Mouse (Mus musculus) spleen, postnatal 36 days (tissue): Measurements from ENCODE around the gene Meox1.

Source experiments
- DNase-seq, 2 experiments: peaks; one replicate each; pipeline ENCODE4 v3.0.0; 2022; ENCODE audit warnings: low spot score in 2 of 2, mixed read lengths in 1 of 2

The Meox1 gene

DNA sequence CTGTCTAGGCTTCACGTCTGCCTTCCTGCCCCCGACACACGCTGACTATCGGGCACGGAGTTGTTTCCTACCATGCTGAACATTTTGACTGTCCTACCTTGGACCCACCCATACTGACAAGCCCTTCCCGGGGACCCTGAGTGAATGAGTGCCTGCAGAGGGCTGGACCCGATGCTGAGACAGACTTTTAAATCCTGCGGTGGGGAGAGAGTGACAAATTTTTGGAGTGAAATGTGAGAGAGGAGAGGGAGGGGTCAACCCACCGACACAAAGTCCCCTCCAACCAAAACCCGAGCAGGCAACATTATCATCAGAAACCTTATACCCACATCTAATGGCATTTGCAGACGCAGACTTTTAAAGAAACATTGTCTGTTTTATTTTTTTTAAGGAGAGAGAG, at the start of gene Meox1:
Gene Meox1, minus strand, starts transcription at position 171 of the 400 bp plus-strand sequence.
- no peak for DNase-seq

GRCm38 (mm10) chr11:101943055-101943454, 48.9 kb upstream of the Meox1 start:
- DNase-seq, result no peak

GRCm38 (mm10) chr11:101937108-101937507, 42.9 kb upstream of the Meox1 start:
- no peak for DNase-seq

- DNase-seq, result no peak
Observed at GRCm38 (mm10) chr11:101936421-101936820, 42.2 kb upstream of the Meox1 start.

GRCm38 (mm10) chr11:101935743-101936142, 41.6 kb upstream of the Meox1 start:
- DNase-seq, result no peak

DNA sequence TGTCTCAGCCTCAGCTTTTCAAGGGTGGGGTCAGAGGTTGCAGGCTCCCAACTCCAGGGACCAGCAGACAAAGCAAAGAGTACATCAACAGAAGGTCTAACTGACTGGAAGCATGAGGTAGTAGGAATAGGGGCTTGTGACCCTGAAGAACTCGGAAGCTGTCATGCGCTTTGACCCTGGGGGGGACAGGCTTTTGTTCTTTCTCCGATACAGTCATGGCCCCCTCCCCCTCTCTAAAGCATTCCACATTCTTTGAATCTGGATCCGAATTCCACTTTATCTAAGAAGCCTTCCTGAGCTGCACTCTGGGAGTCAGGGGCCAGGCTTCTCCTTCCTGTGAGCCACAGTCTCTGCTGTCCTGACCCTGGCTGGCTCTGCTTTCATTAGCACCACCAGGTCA, 37.8 kb upstream of the Meox1 start:
- no peak for DNase-seq

GRCm38 (mm10) chr11:101928030-101928762, 34.0 kb upstream of the Meox1 start:
- peak; percentile 17 to 39 for DNase-seq

- DNase-seq, result no peak
Observed at GRCm38 (mm10) chr11:101926951-101927589, 32.9 kb upstream of the Meox1 start.

DNA sequence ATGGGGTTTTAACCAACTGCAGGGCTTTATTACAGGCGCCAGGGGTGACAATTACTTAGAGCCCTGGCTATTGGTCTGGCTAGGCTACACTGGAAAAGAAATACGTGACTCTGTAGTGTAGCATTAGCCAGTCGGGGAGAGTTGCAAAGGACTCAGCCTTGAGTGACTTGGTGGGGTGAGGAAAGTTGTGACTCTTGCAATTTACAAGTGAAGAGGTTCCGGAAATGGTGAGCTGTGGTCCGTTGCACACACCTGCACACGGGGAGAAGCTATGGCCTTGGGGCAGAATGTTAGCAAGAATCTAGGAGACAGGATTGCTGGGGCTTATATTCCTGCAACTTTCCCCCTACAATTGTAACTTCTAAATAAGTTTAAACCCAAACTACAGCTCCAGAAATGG, 31.5 kb upstream of the Meox1 start:
- peak; percentile 14 to 31 for DNase-seq

DNA sequence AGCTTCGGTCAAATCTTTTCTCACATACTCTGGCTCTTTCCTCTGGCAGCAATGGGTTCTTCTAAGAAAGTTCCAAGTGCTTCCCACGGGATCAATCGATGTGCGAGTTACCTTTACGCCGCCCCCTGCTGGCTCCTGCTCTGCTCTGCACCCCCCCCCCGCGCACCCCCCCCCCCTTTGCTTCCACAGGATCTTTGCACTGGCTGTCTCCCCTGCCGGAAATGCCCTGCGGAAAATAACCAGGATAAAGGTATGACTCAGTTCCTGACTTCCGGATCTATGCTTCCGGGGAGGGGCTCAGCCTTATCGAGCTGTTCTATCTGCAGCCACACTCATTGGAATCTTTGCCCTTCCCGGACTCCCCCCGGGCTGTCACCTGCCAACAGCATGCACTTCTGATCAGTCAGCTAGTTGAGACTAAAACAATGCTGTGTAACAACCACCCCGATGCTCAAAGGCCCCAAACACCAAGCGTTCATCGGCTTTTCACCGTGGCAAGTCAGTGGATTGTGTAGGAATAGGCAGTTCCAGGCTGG, 30.3 kb upstream of the Meox1 start:
- DNase-seq, result no peak

DNA sequence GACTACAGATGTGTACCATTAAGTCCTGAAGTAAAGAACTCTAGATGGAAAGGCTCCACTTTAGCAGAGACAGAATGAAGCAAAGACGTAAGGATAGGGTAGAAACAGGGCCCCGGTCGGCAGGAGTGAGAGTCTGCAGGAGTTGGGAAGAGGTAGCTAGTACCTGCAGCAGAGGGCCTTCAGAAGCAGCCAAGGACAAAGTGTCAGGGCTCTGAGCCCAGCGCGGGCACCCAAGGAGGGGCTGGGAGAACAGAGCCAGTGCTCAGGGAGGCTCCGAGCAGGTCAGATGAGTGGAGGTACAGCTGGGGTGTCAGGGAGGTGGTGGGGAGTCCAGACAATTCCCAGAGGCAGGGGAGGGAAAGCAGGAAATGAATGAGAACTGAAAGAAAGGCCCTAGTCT, 29.8 kb upstream of the Meox1 start:
- DNase-seq, result no peak

DNA sequence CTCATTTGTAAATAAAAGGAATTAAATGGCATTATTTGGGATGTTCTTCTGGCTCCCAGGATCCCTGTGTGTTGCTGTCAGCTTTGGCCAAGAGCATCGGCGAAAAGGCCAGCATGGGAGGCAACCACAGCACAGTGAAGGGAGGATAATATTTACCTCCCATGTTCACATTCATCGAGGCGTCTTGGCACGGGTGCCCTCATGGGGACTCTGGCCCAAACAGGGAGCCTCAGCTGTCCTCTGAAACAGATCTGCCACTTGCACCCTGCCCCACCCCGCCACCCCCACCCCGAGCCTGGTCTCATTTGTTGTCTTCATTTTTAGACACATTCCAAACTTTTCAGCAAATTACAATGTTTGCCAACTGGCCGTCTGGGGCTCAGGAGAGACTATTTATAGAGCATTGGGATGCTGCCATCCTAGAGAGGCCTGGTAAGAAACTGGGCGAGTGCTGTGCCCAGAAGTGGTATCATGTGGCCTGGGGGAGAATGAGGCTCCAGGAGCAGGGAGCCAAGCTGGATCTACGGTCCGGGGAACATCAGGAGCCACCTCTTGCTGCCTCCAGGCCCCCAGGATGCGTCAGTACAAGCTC, 27.3 kb upstream of the Meox1 start:
- DNase-seq, result no peak

GRCm38 (mm10) chr11:101919660-101920059, 25.5 kb upstream of the Meox1 start:
- DNase-seq, result peak; percentile 42 to 64

DNA sequence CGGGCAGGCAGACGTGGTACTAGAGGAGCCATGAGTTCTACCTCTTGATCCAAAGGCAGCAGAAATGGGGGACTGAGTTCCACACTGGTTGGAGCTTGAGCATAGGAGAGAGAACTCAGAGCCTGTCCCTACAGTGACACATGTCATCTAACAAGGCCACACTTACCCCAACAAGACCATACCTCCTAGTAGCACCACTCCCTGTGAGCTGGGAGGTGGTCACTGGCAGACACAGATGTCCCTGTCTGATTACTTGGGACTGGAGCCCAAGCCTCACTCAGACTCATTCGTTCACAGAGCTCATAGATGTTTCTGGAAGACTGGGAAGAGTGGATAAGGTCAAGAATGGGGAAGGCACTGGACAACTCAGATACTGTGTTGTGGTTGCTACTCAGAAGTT, 24.4 kb upstream of the Meox1 start:
- no peak for DNase-seq

DNA sequence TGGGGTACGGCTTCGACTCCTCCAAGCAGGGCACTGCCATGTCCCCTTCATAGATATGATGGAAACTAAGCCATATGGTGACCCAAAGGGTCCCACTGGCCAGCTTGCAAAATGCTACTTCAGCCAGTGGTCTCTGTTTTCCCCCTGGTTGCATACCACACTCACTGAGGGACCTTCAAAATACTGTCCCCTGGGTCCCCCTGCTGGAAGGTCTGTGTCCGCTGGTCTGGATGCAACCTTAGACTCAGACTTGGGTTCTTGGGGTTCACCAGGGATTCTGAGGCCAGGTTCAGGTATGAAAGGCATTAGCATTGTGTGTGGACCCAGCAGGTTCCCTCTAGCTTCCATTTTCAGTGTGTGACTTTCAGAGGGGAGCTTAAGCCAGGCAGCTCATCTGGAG, 22.6 kb upstream of the Meox1 start:
- no peak for DNase-seq

- no peak for DNase-seq
Observed at GRCm38 (mm10) chr11:101913591-101913990, 19.4 kb upstream of the Meox1 start.

DNA sequence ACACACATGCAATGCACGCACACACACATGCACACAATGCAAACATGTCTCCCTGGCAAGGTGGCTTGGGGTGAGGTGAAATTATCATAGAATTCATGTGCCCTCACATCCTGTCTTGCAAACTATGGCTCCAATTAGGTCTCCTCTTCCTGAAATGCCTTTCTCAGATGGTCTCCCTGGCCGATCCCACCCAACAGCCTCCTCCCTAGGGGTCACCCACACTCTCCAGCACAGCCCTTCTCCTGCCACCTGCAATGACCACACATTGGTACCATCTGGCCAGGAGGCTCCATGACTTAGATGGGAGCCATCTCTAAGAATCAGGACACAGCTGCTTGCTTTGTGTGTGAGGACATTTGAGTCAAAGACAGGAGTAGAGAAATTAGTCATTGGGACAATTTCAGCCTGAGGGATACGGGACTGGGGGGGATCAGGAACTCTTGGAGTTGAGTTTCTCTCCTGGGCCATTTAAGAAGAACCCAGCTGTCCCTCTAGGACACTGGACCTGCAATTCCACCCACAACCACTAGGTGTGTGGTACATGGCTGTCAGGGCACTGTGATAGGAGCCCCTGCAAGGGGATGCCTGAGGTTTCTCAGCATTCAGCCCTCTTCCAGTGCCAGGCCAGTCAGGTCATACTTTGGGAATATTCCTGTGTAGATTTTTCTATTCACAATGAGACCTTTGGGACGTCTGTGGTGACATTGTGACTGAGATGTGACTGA, 17.8 kb upstream of the Meox1 start:
- DNase-seq, result peak in 1 of 2 experiments; percentile 27

DNA sequence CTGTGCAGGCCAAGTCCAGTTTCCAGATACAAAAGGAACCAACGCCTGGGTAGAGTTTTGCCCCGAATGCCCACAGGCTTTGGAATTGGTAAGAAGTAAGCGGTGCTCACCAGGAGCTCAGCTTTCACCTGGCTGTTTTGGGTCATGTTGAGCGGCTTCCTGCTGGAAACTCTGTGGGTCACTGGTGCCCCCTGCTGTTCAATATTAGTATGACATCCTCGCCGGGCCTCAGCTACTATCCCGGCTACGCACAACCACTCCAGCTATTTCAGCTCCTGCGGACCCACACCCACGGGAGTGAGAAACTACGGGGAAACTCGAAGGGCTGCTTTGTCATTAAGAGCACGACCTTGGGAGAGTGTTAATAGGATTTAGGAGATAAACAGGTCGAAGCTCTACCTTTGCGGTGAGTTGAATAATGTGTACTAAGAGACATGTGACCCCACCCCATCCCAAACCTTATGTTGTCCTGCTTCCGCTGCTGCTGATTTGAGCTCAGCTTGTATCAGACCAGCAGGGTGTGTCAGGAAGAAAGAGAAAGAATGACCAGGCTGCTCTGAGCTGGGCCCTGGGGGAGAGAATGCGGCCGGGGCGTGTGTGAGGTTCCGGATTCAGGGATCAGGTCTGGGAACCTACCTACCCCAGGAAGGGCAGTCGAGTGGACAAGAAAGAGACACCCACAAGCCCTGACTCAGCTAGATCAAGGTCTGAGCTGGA, 16.2 kb upstream of the Meox1 start:
- peak; percentile 40 to 49 for DNase-seq

GRCm38 (mm10) chr11:101908777-101909176, 14.6 kb upstream of the Meox1 start:
- no peak for DNase-seq

- peak; percentile 21 to 27 for DNase-seq
Observed at GRCm38 (mm10) chr11:101905115-101905514, 10.9 kb upstream of the Meox1 start.

- no peak for DNase-seq
Observed at GRCm38 (mm10) chr11:101901309-101901708, 7.1 kb upstream of the Meox1 start.
